Mouse (Mus musculus): ENCODE results near the gene Jpt2. TPM values are rescaled to one million over a fixed set of nuclear protein-coding genes. Genes with fewer than 3 reads are reported as not detected.
"Not testable (repeated sequence)": the region's sequence is repeated elsewhere in the genome, so short reads cannot be mapped to it uniquely, and the experiment has no call there.

Jpt2 gene
- polyA plus RNA-seq (2016; fragmentation: Nextera tagmentation; extraction: Ambion mirVana), result 112 and 114 TPM in 2 replicates

DNA sequence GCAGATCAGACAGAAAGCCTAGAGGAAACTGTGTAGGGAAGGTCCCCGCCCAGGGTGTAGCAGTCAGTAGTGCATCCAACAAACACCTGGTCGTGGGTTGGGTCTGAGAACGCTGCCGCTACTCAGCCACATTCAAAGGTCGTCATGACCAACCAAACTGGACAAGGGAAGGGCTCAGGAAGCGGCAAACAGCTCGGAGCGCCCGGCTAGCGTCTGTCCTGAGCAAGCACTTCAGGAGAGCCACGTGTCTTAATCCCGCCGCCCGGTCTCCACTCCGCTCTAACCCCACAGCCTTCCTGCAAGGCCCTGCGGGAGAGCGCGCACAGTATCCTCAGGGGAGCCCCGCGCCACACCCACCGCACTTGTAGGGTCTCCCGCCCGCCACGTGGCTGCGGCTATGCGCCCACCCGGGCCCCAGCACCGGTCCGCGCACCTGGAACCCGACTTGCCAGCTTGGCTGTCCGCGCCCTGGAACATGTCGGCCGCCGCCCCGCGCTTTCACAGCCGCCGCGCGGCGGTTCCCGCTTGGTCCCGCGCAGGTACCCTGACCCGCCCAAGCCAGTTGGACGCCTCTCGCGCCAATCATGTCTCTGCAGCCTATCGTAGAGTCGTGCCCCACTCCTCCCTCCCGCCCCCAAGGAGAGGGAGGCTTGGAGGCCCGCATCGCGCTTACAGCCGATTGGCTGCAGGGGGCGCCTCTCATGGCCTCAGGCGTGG is at the start of gene Jpt2:
Gene Jpt2 (minus strand): TSS at position 555 of the 717 bp plus-strand sequence.
- peaks cover 43% of the 10 kb centered on the region for H3K4me1 ChIP-seq
- H3K4me3 ChIP-seq, result peak within 1 kb of the TSS; percentile 85
- WGBS (ENCODE audit: insufficient replicate concordance), result under 1% methylated on average over 58 of the region's 59 CpGs
- H3K4me2 ChIP-seq, result peak within 1 kb of the TSS; percentile 92
- H3K27me3 ChIP-seq (replicated peaks), result no peaks in the 10 kb centered on the region
- H3K9me3 ChIP-seq (replicated peaks), result no peaks in the 10 kb centered on the region
- peak within 1 kb of the TSS; percentile 94 for H3K9ac ChIP-seq
- H3K27ac ChIP-seq, result peak within 1 kb of the TSS; percentile 87
- H3K36me3 ChIP-seq, result peaks cover 56% of the 10 kb centered on the region
- ATAC-seq, result peak; percentile 100

DNA sequence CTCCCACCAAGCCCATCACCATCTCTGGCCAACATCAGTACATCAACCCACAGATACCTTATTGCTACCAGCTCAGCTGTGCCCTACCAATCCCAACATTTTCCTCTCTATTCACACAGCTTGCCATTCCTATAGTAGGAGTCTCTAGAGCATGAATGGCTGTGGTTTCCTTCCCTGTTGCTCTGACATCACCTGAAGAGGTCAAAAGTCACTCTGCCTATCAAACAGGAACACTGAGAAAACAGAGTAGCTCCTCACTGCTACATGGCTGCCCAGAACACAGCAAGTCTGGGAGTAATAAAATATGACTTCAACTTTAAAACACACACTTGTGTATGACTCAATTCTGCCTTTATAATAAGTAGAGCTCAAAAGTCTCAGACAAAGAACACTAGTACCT is 47.0 kb upstream of the Jpt2 start:
- H3K4me1 ChIP-seq, result peaks cover 5% of the 10 kb centered on the region; the same call in 1 of the 2 replicates
- H3K9me3 ChIP-seq (replicated peaks), result 0 out of 2 replicates have a peak, but pooled peaks cover 4% of the 10 kb centered on the region
- ATAC-seq, result no peak
- no peak overlapping the region for H3K9ac ChIP-seq
- no peak overlapping the region for H3K4me2 ChIP-seq
- no peaks in the 10 kb centered on the region for H3K27me3 ChIP-seq (replicated peaks)
- H3K4me3 ChIP-seq, result no peak overlapping the region
- no peak overlapping the region for H3K27ac ChIP-seq
- peaks cover 95% of the 10 kb centered on the region for H3K36me3 ChIP-seq

DNA sequence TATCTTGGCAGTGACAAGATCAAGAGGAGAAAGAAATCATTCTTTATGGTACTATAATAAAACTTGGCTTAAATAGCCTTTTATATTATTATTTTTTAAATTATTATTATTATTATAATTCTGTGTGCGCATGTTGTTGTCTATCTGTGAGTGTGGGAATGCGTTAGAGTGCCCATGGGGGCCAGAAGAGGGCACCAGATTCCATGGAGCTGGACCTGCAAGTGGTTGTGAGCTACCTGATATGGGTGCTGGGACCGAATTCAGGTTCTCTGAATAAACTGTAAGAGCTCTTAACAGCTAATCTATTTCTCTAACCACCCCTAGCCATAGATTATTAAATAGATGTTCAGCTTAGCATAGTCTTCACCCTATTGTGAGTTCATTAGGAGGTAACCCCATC is 44.6 kb upstream of the Jpt2 start:
- 0 out of 2 replicates have a peak, but pooled peaks cover 4% of the 10 kb centered on the region for H3K9me3 ChIP-seq (replicated peaks)
- H3K27ac ChIP-seq, result no peak overlapping the region
- H3K4me2 ChIP-seq, result no peak overlapping the region
- 83% methylated on average over 3 of the region's 3 CpGs for WGBS (ENCODE audit: insufficient replicate concordance)
- no peak overlapping the region for H3K9ac ChIP-seq
- no peak overlapping the region for H3K4me3 ChIP-seq
- H3K4me1 ChIP-seq, result no peaks in the 10 kb centered on the region
- H3K27me3 ChIP-seq (replicated peaks), result no peaks in the 10 kb centered on the region
- ATAC-seq, result no peak
- H3K36me3 ChIP-seq, result peaks cover 95% of the 10 kb centered on the region

GRCm38 (mm10) chr17:24994721-24995120 is 34.2 kb upstream of the Jpt2 start:
- Histone ChIP-seq H3K9me3 (replicated peaks) (no peaks in the 10 kb centered on the region), H3K36me3 (peaks cover 98% of the 10 kb centered on the region), H3K4me1 (no peaks in the 10 kb centered on the region), H3K27ac (no peak overlapping the region), H3K27me3 (replicated peaks) (no peaks in the 10 kb centered on the region), H3K4me3 (no peak overlapping the region), H3K9ac (no peak overlapping the region), H3K4me2 (no peak overlapping the region)
- ATAC-seq, result no peak
- WGBS (ENCODE audit: insufficient replicate concordance), result 88% methylated on average over 6 of the region's 6 CpGs

DNA sequence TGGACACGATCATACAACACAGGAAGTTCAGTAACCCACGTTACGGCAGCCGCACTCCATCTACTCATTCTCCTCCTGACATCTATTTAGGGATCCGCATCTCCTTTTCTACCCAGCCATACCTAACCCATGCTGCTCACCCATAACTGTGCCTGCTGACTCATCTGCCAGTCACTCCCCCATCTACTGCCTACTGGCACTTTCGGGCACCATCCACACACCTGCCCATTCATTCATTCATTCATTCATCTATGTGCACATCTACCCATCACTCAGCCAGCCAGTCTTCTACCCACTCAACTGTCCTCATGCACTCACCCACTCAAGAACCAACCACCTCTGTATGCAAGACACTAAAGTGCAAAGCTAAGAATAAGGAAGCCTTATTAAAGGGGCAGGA is 26.7 kb upstream of the Jpt2 start:
- H3K27ac ChIP-seq, result no peak overlapping the region
- no peaks in the 10 kb centered on the region for H3K27me3 ChIP-seq (replicated peaks)
- H3K4me2 ChIP-seq, result no peak overlapping the region
- ATAC-seq, result no peak
- H3K4me3 ChIP-seq, result no peak overlapping the region
- WGBS (ENCODE audit: insufficient replicate concordance), result 90% methylated on average over 6 of the region's 6 CpGs
- no peaks in the 10 kb centered on the region for H3K4me1 ChIP-seq
- H3K36me3 ChIP-seq, result peaks cover 98% of the 10 kb centered on the region
- H3K9ac ChIP-seq, result no peak overlapping the region
- H3K9me3 ChIP-seq (replicated peaks), result no peaks in the 10 kb centered on the region

- peaks cover 56% of the 10 kb centered on the region for H3K36me3 ChIP-seq
- 0 out of 2 replicates have a peak overlapping the region, but pooled peaks have one; percentile 15 for H3K27ac ChIP-seq
- H3K27me3 ChIP-seq (replicated peaks), result no peaks in the 10 kb centered on the region
- peak overlapping the region; percentile 49 for H3K9ac ChIP-seq
- 12% methylated on average over 21 of the region's 21 CpGs for WGBS (ENCODE audit: insufficient replicate concordance)
- H3K9me3 ChIP-seq (replicated peaks), result no peaks in the 10 kb centered on the region
- peak overlapping the region; percentile 85 for H3K4me3 ChIP-seq
- peak overlapping the region; percentile 92 for H3K4me2 ChIP-seq
- peak; percentile 28 for ATAC-seq
- peaks cover 38% of the 10 kb centered on the region for H3K4me1 ChIP-seq
Measured at GRCm38 (mm10) chr17:24960852-24961715, 595 bp upstream of the Jpt2 start.

DNA sequence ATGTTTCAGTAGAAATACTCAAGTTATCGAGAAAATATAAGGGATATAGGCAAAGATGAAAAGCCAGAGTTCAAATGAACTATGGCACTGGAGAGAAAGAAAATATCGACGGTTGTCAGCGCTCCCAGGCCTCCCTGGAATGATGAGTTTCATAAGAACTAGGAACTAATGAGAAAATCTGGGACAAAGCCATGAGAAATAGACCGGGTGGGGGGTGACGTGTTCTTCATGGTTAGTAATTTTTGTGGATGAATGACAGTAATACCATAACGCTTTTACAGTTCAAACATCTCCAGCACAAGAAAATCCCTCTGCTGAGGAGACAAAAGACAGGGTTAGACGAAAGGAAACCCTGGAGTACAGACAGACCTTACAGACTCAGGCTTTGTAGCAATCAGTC is 1.1 kb downstream of the Jpt2 start:
- Histone ChIP-seq H3K4me2 (peak overlapping the region; percentile 92), H3K27ac (peak overlapping the region; percentile 87; the same call in 1 of the 2 replicates), H3K9ac (peak overlapping the region; percentile 94), H3K27me3 (replicated peaks) (no peaks in the 10 kb centered on the region), H3K36me3 (peaks cover 56% of the 10 kb centered on the region), H3K4me3 (peak overlapping the region; percentile 85), H3K4me1 (peaks cover 52% of the 10 kb centered on the region), H3K9me3 (replicated peaks) (no peaks in the 10 kb centered on the region)
- no peak for ATAC-seq
- WGBS (ENCODE audit: insufficient replicate concordance), result 56% methylated on average over 8 of the region's 8 CpGs

- Histone ChIP-seq H3K4me3 (no peak overlapping the region), H3K9me3 (replicated peaks) (no peaks in the 10 kb centered on the region), H3K9ac (no peak overlapping the region), H3K36me3 (peaks cover 89% of the 10 kb centered on the region), H3K27ac (peak overlapping the region; percentile 42; the same call in 1 of the 2 replicates), H3K4me1 (peaks cover 57% of the 10 kb centered on the region), H3K4me2 (no peak overlapping the region), H3K27me3 (replicated peaks) (no peaks in the 10 kb centered on the region)
- 91% methylated on average over 2 of the region's 2 CpGs for WGBS (ENCODE audit: insufficient replicate concordance)
- no peak for ATAC-seq
Measured at GRCm38 (mm10) chr17:24953291-24953690, 7.2 kb downstream of the Jpt2 start.

DNA sequence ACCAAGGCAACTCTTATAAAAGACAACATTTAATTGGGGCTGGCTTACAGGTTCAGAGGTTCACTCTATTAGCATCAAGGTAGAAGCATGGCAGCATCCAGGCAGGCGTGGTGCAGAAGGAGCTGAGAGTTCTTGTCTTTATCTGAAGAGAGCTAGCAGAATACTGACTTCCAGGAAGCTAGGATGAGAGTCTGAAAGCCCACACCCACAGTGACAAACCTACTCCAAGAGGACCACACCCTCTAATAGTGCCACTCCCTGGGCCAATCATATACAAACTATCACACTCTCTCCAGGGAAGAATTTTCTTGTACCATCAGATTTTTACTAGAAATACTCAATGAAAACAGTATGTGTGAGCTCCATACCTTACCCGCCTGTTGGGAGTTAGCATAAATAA is 9.8 kb downstream of the Jpt2 start:
- peak; percentile 66; the same call in 1 of the 2 replicates for ATAC-seq
- peaks cover 99% of the 10 kb centered on the region for H3K36me3 ChIP-seq
- 0 out of 2 replicates have a peak overlapping the region, but pooled peaks have one; percentile 46 for H3K27ac ChIP-seq
- no peaks in the 10 kb centered on the region for H3K27me3 ChIP-seq (replicated peaks)
- WGBS (ENCODE audit: insufficient replicate concordance), result 72% methylated on average over 2 of the region's 2 CpGs
- H3K9me3 ChIP-seq (replicated peaks), result no peaks in the 10 kb centered on the region
- peaks cover 51% of the 10 kb centered on the region for H3K4me1 ChIP-seq
- no peak overlapping the region for H3K4me3 ChIP-seq
- no peak overlapping the region for H3K4me2 ChIP-seq
- H3K9ac ChIP-seq, result no peak overlapping the region

GRCm38 (mm10) chr17:24948204-24948603 is 12.3 kb downstream of the Jpt2 start:
- WGBS (ENCODE audit: insufficient replicate concordance), result 90% methylated on average over 5 of the region's 5 CpGs
- H3K27ac ChIP-seq, result no peak overlapping the region
- no peak for ATAC-seq
- H3K36me3 ChIP-seq, result peaks cover 99% of the 10 kb centered on the region
- H3K9ac ChIP-seq, result no peak overlapping the region
- no peak overlapping the region for H3K4me2 ChIP-seq
- H3K4me1 ChIP-seq, result peaks cover 32% of the 10 kb centered on the region
- no peaks in the 10 kb centered on the region for H3K27me3 ChIP-seq (replicated peaks)
- no peak overlapping the region for H3K4me3 ChIP-seq
- H3K9me3 ChIP-seq (replicated peaks), result no peaks in the 10 kb centered on the region

GRCm38 (mm10) chr17:24943589-24943988 is 16.9 kb downstream of the Jpt2 start:
- H3K27me3 ChIP-seq (replicated peaks); H3K27ac ChIP-seq; H3K9ac ChIP-seq; H3K4me1 ChIP-seq; H3K9me3 ChIP-seq (replicated peaks); H3K4me3 ChIP-seq; ATAC-seq; H3K4me2 ChIP-seq: not testable (repeated sequence)
- WGBS (ENCODE audit: insufficient replicate concordance), result 87% methylated on average over 1 of the region's 1 CpGs
- H3K36me3 ChIP-seq, result peaks cover 72% of the 10 kb centered on the region

DNA sequence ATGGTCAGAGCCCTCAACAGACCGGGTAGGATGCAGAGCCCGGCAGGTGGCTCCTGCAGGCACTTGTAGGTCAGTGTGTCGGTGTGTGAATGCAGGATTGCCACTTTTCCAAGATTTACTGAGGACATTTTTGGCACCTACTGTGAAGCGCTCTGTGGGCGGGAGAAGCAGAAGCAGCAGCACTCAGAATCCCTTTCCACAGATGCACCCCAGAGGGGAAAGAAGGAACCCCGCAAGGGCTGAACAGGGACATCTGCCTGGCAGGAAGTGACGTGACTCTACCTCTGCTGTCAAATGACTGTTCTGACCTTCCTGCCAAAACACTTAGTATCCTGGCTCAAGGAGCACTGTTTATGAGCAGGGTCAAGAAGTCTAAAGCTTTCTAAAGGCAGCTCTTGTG is 17.5 kb downstream of the Jpt2 start:
- Histone ChIP-seq H3K9ac (no peak overlapping the region), H3K27me3 (replicated peaks) (no peaks in the 10 kb centered on the region), H3K4me1 (no peaks in the 10 kb centered on the region), H3K36me3 (peaks cover 67% of the 10 kb centered on the region), H3K4me2 (no peak overlapping the region), H3K9me3 (replicated peaks) (no peaks in the 10 kb centered on the region), H3K27ac (no peak overlapping the region), H3K4me3 (no peak overlapping the region)
- no peak for ATAC-seq
- WGBS (ENCODE audit: insufficient replicate concordance), result 81% methylated on average over 7 of the region's 7 CpGs

Data from liver, embryonic 12.5 days (tissue).